Mouse (Mus musculus): Measurements from ENCODE around the gene Csdc2.

Gene Csdc2

DNA sequence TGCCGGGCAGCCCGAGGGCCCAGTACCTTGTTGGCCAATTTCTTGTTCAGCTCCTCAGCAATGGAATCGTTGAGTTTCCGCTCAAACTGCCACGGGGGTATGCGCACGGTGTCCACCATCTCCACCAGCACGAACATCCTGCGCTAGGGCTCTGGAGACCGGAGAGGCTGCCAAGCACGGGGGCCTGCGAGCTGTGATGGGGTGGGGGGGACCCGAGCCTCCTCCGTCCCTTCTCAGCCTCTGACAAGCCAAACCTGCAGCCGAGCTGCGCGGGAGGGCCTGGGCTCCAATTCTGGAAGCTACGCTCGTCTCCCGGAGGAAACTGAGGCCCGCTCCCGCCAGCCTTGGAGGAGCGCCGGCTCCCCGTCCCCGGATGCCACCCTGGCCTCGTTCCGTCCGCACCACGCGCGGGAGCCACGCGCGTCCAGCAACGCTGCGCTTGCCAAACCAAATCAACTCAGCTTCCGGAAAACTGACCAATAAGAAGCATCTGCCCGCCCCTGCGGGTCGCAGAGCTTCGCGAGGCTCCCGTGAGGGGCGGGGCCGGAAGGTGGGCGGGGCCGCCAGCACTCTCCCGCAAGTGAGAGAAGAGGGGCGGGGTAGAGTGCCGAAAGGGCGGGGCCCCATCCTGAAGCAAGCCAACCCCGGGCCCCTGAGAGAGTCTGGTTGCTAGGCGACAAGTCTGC is 10.7 kb upstream of the Csdc2 start, which contains the start of gene Polr3h:
Gene Polr3h, minus strand, starts transcription at position 481 of the 686 bp plus-strand sequence.
- peak; percentile 95 for DNase-seq (ENCODE audit: low spot score)

DNA sequence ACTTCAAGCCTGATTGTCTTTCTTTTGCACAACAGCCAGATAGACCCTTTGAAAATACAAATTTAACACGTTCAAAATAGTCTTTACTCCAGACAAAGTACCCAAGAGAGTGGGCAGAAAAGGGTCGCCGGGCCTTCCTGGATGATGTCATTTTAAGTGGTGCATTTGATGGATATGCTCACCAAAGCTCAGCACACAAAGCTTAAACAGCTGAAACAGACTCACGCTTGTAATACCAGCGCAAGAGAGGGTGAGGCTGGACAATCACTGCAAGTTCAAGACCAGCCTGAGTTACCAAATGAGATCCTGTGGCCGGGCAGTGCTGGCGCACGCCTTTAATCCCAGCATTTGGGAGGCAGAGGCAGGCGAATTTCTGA is 10.1 kb upstream of the Csdc2 start:
- no peak for DNase-seq (ENCODE audit: low spot score)

DNA sequence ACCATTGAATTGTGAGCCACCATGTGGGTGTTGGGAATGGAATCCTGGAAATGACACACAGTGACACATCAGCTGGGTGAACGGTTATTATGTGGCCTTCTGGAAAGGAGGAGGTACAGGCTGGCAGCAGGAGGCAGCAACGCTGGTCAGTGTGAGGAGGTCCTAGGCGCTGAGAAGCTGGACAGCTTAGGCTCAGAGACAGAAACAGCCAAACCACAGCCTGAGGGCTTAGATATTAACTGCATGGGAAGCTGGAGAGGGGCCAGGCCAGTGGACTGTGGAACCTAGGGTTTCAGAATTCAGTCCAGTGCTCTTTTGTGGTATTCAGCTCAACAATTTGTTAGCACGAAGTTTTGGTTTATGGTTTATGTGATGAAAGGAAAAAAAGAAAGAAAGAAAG is 8.8 kb upstream of the Csdc2 start:
- no peak for DNase-seq (ENCODE audit: low spot score)

DNA sequence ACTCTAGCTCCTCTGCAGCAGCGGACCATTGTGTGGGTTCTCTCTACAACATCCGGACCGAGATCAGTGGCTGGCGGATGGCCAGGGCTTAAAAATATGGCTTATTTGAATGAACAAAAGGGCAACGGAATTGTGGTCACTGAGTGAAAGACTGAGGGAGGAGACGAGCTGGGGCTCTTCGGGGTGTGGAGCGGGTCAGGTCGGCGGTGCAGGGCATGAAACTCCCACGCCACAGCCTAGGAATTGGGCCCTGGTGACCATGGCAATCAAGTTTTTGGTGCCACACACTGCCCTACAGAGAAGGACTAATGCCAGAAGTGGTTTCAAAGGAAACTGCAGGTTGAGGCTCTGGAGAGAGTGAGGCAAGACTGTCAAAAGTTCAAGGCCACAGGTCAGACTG is 8.3 kb upstream of the Csdc2 start:
- no peak for DNase-seq (ENCODE audit: low spot score)

DNA sequence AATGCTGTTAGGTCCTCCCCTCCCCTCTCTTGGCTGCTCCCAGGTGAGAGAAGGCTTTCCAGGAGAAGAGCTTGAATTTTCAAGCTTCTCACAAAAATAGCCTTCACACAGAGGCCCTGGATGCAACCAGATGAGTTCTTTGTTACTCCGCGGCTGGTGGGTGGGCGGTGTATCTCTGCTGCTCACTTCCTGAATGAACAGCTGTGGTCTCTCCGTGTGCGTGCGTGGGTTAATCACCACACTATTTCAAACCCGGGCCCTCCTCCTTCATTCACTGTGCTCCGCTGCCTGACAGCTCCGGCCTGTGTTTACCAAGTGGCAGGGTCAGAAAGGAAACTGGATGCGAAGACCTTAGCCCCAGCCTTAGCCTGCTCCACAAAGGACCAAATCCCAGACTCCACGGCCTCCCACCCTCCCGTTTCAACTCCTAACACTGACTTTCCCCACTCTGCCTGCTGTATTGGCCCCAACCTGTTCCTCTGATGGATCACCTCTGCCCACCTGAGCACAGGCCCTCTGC is 3.5 kb upstream of the Csdc2 start:
- peak; percentile 40 for DNase-seq (ENCODE audit: low spot score)

DNA sequence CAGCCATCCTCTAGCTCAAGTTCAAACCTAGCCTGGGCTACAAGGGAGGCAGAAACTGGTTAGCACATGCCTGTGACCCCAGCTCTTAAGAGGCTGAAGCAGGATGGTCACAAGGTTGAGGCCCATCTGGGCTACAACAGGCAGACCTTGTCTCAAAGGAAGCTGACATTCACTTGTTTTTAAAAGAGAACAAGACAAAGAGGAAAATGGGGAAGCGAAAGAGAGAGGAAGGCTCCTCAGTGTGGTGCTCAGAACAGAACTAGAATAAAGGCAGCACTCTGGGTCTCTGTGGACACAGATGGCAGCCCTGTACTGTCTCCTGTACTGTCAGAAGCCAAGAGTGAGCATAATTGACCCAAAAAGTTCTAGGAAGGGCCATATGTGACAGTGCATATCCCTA is 2.6 kb upstream of the Csdc2 start:
- DNase-seq (ENCODE audit: low spot score): no peak

DNA sequence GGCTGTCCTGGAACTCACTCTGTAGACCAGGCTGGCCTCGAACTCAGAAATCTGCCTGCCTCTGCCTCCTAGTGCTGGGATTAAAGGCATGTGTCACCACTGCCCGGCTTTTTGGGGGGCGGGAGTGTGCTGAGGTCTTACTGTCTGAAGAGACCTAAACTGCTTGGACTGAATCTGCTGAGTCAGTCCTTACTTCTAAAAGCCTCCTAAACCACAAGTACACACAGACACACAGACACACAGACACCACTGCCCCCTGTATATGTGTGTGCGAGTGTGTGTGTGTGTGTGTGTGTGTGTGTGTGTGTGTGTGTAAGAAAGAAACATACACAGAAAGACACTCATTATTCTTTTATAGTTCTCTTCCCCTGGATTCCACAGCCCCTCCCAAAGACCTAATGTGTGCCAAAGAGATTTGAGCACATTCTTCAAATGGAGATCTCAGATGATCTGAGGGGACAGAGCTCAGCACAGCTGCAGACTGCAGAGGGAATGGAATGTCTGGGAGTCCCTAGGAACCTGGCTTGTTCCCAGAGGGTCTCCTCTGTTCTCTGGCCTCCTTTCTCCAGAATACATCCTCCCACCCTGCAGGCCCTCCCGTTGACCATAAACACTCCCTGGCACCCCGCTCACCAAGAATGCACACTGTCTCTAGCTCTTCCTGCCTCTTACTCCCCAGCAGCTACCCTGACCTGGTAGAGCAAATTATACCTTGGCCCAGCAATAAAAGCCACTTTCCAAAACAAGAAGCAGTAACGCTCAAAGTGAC is 506 bp upstream of the Csdc2 start:
- no peak for DNase-seq (ENCODE audit: low spot score)

DNA sequence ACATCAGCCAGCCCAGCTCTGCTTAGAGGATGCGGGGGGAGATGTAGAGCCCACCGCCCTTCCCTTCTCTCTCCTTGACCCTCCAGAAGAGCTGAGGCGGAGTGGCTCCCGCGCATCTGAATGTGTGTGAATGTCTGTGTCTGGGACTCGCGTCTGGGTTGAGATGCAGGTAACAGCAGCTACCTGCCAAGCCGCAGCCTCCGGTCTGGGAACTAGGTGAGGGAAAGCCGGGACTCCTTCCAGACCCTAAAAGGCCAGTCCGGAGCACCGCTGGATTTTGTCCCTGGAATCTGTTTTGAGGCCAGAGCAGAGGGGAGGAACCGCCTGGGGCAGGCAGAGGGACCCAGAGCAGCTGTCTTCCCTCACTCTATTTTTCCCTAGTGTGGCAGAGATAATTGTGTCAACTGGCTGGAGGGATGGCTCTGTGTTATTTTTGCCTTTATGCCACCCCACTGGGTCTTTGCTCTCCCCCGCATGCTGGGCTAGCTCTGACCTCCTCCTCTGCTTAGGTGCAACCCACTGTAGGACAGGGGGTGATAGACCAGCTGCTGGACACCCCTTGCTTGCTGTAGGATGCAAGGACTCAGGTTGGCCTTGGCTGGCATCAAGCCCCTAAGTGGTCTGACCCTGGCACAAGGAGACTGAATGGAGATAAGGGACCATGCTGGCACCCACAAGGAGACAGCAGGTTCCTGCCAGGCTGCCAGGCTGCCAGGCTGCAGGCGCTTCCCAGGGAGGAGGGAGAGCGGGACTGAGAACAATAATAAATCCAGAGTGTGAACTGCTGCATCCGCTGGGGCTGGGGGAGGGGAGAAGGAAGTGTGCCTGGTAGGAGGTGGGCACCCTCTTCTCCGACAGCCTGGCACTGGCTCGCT is 776 bp downstream of the Csdc2 start:
- no peak for DNase-seq (ENCODE audit: low spot score)

DNA sequence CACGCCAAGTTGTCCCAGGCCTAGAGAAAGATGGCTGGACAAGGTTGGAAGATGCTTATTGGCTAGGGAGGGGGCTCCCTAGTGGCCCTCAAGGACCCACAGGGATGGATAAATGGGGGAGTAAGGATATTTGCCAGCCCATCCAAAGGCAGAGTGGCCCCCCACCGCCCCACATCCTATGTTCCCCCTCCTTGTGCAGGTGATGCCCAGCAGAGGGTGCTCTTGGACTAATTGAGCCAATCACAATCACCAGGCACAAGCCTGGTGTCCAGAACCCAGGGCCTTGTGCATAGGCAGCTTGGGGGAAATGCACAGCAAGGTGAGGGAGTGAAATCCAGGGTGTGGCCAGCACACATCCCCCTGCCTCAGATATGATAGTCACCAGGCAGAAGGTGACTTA is 1.7 kb downstream of the Csdc2 start:
- DNase-seq (ENCODE audit: low spot score): no peak

DNA sequence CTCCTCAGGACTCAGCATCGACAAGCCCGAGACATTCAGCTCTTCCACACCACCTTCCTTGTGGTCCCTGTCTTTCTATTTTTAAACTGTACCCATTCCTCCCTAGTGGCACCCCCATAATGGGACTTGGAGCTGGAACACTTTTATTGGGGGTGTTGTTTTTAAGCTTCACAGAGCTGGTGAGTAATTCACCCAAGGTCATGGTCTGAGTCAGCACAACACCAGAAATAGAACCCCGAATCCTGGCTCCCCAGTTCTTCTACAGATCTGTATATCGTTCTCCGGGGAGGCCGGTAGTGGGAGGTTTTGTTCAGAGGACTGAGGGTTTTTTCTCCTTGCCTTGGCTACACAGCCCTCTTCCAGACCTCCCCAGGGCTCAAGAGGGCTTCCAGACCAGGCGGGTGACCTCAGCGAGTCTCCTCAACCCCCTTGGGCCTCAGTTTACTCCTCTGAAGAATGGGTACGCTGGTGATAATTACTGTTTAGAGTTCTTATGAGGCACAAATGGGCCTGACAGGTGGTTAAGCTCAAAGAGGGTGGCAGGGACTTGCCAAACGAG is 2.7 kb downstream of the Csdc2 start:
- DNase-seq (ENCODE audit: low spot score): no peak

DNA sequence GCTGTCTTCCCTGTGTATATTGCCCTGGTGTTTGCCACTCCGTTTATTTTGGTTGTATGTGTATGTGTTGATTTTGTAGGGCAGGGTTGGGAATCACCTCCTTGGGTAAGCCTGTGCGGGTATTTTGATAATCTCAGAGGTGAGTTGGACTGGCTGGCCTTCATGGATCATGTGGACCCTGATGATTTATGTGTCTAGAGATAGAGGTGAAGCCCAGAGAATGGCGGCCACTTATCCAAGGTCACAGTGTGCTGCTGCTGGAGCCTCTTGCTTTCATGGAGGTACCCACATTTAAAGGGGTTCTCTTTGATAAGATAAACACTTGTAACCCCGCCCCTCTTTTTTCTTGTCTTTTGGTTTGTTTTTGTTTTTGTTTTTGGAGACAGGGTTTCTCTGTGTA is 3.2 kb downstream of the Csdc2 start:
- DNase-seq (ENCODE audit: low spot score): no peak

DNA sequence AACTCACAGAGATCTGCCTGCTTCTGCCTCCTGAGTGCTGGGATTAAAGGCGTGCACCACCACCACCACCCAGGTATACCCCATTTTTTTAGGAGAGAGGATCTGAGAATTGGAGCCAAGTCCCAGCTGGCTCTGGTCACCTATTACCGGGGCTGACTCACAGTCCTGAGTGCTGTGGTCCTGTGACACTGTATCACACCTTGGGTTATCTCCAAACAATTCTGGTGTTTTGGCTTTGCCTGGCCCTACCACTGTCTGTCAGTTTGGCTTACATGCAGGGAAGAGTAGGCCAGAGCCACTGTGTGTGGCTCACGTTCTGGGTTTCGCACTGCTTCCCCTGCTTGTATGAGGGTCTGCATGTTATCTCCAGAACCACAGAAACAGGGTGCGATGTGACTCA is 3.7 kb downstream of the Csdc2 start:
- no peak for DNase-seq (ENCODE audit: low spot score)

DNA sequence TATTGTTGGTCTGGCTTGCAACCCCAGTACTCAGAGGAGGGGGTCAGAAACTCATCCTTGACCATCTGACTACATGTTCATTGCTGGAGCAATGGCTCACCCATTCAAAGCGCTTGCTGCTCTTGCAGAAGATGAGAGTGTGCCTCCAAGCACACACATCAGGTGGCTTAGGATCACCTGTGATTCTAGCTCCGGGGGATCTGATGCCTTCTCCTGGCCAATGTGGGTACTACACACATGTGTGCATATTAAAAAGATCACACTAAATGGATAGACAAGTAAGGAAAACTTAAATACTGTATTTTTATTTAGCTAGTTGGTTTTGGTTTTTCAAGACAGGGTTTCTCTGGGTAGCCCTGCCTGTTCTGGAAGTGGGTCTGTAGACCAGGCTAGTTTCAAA is 4.5 kb downstream of the Csdc2 start:
- no peak for DNase-seq (ENCODE audit: low spot score)

DNA sequence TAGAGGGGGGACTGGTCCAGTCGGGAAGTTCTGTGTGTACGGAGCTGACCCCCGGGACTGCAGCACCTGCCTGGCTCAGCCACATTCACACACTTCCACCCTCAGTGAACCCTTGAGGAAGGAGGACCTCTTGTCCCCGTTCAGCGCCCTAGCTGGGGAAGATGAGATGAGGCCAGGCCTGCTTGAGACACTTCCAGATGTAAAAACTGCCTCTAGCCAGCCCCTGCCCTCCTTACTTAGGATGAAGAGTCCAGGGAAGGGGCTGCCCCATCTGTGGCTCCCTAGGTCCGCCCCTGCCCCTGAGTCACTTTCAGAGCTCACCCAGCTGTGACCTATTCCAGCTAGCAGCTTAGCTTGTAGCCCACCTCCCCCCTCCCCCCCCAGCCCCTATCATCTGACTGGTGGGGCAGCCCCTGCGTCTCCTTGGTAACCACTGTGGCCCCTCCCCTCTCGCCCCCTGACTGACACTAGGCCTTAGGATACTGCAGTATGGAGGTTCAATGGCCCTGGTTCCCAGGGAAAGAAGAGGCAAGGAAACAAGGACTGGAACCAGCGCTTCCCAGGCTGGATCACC is 6.7 kb downstream of the Csdc2 start:
- DNase-seq (ENCODE audit: low spot score): no peak

DNA sequence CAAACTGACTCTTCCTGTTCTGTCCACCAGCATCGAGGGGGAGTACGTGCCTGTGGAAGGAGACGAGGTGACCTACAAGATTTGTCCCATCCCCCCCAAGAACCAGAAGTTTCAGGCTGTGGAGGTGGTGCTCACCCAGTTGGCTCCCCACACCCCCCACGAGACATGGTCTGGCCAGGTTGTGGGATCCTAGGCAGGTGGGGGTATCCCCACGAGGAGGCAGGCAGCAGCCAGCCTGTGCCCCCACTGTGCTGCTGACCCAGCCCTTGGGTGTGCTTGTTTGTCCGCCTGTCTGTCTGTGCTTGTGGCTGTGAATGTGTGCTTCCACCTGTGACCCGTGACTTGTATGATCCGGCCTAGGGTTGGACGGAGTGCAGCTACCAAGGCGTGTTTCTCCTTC is 12.5 kb downstream of the Csdc2 start:
- no peak for DNase-seq (ENCODE audit: low spot score)

DNA sequence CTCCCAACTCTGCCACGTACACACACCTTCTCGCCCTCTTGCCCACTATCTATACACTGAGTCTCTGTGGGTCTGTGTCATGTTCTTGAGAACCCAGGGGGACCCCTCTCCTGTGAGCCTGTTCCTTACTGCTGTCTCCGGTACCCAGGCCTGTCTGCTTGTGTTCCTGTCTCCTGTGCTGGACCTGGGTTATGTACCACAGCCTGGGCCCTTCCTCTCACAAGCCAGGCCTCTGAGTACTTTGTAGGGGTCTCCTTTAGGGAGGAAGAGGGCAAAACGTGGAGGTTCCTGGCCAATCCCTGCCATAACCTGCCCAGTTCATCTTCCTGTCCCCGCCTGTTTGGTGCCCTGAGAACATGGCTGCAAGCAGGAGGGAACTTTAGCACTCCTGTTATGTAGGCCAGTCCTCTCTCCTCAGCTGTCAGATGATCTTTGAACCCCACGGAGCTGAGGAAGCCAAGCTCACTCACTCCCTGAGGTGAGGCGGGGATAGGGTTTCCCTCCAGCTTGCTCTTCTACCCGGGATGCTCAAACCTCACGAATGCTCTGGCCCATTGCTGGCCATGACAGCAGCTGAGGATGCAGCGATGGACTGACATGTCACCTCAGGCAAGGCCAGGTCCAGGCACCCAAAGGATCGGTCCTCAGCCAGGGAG is 13.0 kb downstream of the Csdc2 start:
- no peak for DNase-seq (ENCODE audit: low spot score)

DNA sequence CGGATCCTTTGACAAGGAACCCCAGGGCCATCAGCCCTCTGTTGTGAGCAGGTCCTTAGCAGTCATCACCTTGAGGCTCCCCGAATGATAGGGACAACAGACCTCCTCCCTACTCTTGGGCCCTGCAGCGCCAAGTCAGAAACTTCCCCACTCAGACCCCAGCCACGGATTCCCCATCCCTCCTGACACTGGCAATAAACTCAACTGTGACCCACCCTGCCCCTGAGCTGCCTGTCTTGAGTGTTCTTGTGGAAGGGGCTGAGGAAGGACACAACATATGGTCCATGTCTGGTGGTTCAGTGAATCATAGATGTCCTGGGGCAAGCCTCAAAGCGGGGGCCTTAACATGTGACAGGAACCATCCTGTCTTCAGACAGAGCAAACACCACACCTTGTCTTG is 14.2 kb downstream of the Csdc2 start:
- DNase-seq (ENCODE audit: low spot score): no peak

DNA sequence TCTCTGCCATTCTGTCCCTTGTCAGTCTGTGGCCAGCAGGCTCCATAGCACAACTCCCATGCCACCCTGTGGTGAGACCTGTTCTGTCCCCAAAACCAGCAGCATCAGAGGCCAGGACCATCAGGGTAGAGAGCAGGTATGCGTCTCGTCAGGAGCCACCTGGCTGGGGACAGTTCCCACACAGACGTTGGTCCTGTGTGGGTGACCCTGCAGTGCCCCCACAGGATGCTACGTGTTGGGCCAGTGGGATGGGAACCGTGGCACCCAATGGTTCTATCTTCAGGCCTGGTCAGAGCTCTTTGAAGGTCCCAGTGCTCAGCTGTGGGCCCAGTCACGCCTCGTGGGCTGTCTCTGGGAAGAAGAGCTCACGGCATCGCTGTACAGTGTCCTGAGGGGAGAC is 14.6 kb downstream of the Csdc2 start:
- DNase-seq (ENCODE audit: low spot score): no peak

DNA sequence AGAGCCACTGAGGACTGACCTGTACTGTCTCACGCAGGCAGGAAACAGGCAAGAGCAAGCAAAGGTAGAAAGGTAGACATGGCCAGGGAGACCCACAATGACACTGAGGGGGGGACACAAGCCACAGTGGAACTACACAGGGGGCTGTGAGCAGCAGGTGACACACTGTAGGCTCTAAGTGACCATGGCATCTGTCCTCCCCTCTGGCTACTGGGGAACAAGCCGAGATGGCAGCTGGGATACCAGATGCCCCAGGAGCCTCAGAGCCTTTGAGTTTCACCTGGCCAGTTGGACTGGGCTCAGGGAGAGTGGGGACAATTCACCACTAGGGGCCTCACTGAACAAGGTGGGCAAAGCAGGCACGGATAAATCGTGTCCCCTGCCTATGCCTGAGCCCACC is 15.8 kb downstream of the Csdc2 start:
- DNase-seq (ENCODE audit: low spot score): no peak

DNA sequence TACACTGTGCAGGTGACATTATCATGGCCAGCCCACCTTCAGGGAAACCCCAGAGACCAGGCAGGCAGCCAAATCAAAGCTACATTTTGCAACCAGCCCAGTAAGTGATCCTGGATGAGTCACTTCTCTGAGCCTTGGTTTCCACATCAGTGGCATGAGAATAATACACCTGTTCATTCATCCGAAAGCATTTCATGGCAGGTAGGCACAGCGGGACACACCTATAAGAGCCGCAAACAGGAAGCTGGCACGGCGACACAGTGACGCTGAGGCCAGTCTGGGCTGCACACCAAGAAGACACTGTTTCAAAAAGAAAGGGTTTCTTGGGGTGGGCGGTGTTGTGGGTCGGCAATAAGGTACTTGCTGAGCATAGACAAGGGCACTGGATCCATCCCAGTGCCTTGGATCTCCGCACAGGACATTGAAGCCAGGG is 17.6 kb downstream of the Csdc2 start:
- DNase-seq (ENCODE audit: low spot score): no peak

DNA sequence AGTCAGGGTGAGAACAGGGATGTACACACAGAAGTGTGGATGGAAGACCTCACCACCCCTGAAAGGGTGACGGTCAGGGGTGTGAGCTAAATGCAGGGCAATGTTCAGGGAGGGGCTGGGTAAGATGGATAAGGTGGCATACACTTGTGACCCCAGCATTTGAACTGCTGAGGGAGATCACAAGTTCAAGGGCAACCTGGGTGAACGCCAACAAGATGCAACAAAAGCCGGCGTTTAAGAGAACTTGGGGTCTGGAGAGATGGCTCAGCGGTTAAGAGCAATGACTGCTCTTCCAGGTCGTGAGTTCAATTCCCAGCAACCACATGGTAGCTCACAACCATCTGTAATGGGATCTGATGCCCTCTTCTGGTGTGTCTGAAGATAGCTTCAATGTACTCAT is 18.2 kb downstream of the Csdc2 start:
- DNase-seq (ENCODE audit: low spot score): no peak

Measured in T-cell, adult 2 months (primary cell).